Mouse (Mus musculus): Measurements from ENCODE around the gene Deaf1.

The Deaf1 gene

DNA sequence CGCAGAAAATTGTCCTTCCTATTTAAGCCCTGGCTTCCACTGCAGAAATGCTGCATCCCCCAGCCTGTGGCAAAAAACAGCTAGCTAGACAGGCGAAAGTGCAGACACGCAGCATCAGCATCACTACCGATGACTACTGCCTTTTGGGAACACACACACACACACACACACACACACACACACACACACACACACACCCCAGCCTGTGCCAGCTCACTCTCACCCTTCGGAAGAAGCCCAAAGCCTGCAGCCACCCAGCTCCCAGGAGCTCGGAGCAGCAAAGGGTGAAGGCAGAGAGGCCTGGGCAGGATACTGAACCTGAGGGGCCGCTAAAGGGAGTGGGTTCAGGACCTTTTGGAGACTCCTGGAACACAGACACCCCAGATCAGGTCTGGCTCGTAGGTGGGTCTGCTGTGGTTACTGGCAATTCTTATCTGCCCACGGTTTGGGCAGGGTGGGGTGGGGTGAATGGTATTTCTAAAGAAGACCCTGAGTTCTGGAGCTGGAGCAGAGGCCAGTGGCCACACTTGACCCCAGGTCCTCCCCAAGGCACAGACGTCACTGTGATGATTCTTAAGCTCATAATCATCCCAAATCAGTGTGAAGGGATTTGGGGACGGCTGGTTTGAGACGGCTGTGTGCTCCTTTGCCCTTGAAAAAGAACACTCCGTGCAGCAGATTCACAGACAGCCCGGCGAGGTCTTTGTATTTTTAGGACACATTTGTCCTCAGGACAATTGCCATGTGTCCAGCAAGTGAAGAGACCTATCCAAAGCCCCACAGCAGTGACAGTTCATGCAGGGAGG lies 34.7 kb downstream of the Deaf1 start:
- DNase-seq, result peak; percentile 30

GRCm38 (mm10) chr7:141291921-141292582 lies 35.4 kb downstream of the Deaf1 start, which contains the start of gene Drd4:
Gene Drd4, plus strand, starts transcription at chr7:141292006.
- peak; percentile 34 for DNase-seq

- DNase-seq, result no peak
Measured at GRCm38 (mm10) chr7:141288042-141288441, 39.4 kb downstream of the Deaf1 start.

DNA sequence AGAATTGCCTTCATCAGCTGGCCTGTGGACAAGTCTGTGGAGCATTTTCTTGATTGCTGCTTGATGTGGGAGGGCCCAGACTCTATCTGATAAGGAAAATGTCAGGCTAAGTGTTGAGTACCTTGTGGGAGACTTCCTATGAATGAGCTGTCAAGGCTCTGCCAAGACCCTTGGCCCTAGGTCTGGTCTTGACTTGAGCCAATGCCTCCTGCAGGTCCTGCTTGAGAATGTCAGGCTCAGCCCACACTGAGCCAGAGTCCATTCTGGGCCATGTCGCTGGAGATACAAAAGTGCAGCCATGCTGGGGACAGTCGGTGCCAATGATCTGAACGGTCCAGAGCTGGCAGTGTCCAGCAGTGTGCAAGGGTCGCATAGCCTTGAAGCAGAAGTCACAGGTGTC lies 44.7 kb downstream of the Deaf1 start:
- DNase-seq, result no peak

- no peak for DNase-seq
Measured at GRCm38 (mm10) chr7:141281442-141281841, 46.0 kb downstream of the Deaf1 start.

GRCm38 (mm10) chr7:141278766-141279590 lies 48.5 kb downstream of the Deaf1 start, which contains the start of gene Sct:
Gene Sct, minus strand, starts transcription at chr7:141279133.
- DNase-seq, result no peak

GRCm38 (mm10) chr7:141277701-141278678 lies 49.5 kb downstream of the Deaf1 start:
- DNase-seq, result no peak

DNA sequence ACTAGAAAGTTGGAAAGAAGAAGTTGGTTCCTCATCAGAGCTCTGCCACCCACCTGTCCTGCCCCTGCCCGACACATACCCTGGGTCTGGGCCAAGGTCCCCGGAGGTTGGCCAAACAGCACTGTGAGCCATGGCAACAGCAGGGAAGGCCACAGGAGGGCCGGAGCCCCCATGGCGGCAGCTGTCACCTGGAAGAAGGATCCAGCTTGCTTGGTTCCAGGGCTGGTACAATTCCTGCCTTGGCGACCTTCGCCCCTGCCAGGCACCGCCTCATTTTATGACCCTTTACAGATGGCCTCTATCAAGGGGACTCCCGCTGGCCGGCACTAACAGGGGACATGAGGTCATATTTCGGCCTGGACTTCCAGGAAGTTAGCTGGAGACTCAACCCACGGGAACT lies 50.9 kb downstream of the Deaf1 start, which contains the start of gene Cdhr5:
Gene Cdhr5 (minus strand): TSS at position 241 of the 400 bp plus-strand sequence.
- DNase-seq, result no peak

DNA sequence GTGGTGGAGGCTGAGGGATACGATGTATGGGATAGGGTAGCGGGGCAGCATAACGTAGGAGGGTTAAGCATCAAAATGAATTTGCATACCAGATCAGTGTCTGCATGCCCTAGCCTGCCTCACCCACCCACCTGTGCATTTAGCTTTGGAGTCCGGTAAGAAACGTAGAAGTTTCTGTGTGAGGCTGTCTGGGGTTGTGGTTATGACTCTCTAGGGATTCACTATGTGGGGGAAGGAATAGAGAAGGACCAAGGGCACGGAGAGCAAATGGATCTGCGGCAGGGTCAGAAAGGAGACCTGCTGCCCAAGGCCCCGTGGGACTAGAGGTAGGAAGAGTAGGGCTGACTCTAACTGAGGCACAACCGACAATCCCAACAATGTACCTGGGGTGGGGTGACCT lies 52.1 kb downstream of the Deaf1 start:
- DNase-seq, result no peak

GRCm38 (mm10) chr7:141270631-141271030 lies 56.9 kb downstream of the Deaf1 start:
- DNase-seq, result no peak

DNA sequence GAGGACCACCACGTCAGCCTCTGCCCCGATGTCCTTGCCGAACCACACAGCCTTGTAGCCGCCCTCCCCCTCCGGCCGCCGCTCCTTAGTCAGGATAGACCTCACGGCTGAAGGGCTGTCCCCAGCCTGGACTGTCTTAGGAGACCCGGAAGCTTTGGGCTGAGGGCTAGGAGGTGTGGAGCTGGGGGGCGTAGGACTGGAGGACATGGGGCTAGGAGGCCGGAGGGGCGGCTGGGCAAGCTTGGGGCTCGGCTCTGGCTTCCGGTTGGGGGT lies 58.3 kb downstream of the Deaf1 start:
- no peak for DNase-seq

- no peak for DNase-seq
Measured at GRCm38 (mm10) chr7:141268466-141269272, 58.8 kb downstream of the Deaf1 start.

- DNase-seq, result no peak
Measured at GRCm38 (mm10) chr7:141265739-141266561, 61.5 kb downstream of the Deaf1 start, which contains the start of gene Irf7. Gene Irf7, minus strand, starts transcription at chr7:141266481.

- no peak for DNase-seq
Measured at GRCm38 (mm10) chr7:141265411-141265738, 62.1 kb downstream of the Deaf1 start.

- DNase-seq, result no peak
Measured at GRCm38 (mm10) chr7:141264761-141265410, 62.6 kb downstream of the Deaf1 start.

GRCm38 (mm10) chr7:141264041-141264700 lies 63.3 kb downstream of the Deaf1 start:
- no peak for DNase-seq

GRCm38 (mm10) chr7:141263640-141264039 lies 63.9 kb downstream of the Deaf1 start:
- DNase-seq, result no peak

DNA sequence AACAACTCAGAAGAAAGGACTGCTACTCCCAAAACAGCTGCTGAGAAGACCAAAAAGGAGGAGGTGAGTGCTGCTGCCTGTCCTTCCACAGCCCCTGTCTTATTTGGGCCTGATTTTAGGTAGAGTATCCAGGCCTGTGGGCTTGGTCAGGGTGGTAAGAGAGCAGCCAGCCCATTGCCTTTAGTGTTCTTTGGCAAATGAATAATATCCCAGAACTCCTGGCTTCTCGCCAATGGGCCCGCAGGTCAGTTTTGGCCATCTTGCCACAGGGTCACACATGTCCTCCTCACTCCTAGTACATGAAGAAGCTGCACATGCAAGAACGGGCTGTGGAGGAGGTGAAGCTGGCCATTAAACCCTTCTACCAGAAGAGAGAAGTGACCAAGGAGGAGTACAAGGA lies 66.0 kb downstream of the Deaf1 start:
- no peak for DNase-seq

DNA sequence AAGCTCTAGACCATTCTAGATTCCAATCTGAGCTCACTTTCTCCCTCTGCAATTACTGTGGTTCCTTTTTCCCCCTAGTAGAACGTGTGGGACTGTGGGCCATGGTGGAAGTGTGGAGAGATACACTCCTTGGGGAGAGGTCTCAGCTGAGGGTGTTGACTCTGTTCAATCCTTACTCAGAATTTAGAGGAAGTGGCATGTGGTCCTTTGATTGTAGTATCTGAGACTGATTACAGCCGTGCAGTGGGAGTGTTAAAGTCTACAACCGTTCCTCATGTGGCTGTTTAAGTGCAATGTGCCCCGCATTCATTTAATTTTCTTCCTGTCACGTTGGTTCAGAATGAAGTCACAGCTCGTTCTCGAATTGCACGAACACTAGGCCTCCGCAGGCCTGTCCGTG lies 71.3 kb downstream of the Deaf1 start:
- DNase-seq, result no peak

Data from right cerebral cortex, postnatal 14 days (tissue).